Mouse (Mus musculus) intestine, postnatal 0 days (tissue): Measurements from ENCODE around the gene Hist1h2bh. TPM values are rescaled to one million over a fixed set of nuclear protein-coding genes. Genes with fewer than 3 reads are reported as not detected.
"Not testable (repeated sequence)": the region's sequence is repeated elsewhere in the genome, so short reads cannot be mapped to it uniquely, and the experiment has no call there.

Source experiments
- ATAC-seq: fragments of 200-750 bp; cut with Nextera tagmentation; 2 replicates; pipeline ENCODE4 v1.8.0; 2017; ENCODE audit warnings: mild to moderate bottlenecking, moderate TSS enrichment, moderate library complexity
- H3K27ac ChIP-seq: fragments of 300-500 bp; sonication (generic); 2 replicates; pipeline ENCODE4 v1.5.1; 2014; ENCODE audit warnings: mild to moderate bottlenecking, low read depth, low read length, moderate library complexity
- H3K27me3 ChIP-seq: fragments of 300-500 bp; sonication (generic); replicated peaks from 2 replicates; pipeline ENCODE4 v1.6.1; 2014; ENCODE audit warnings: low read length, mixed read lengths; ENCODE audit not compliant: control insufficient read depth, insufficient read depth
- H3K36me3 ChIP-seq: fragments of 300-500 bp; sonication (generic); 2 replicates; pipeline ENCODE4 v1.6.1; 2014; ENCODE audit warnings: mild to moderate bottlenecking, moderate library complexity; ENCODE audit not compliant: control insufficient read depth, insufficient read depth
- H3K4me1 ChIP-seq: fragments of 300-500 bp; sonication (generic); replicated peaks from 2 replicates; pipeline ENCODE4 v1.6.1; 2014; ENCODE audit warnings: antibody characterized with exemption, low read length, mixed read lengths; ENCODE audit not compliant: control insufficient read depth, insufficient read depth
- H3K4me2 ChIP-seq: fragments of 300-500 bp; sonication (generic); replicated peaks from 2 replicates; pipeline ENCODE4 v1.6.1; 2014; ENCODE audit warnings: low read depth, mild to moderate bottlenecking, moderate library complexity
- H3K4me3 ChIP-seq: fragments of 300-500 bp; sonication (generic); 2 replicates; pipeline ENCODE4 v1.5.1; 2014; ENCODE audit warnings: low read depth, low read length
- H3K9ac ChIP-seq: fragments of 300-500 bp; sonication (generic); 2 replicates; pipeline ENCODE4 v1.6.1; 2014; ENCODE audit warnings: mild to moderate bottlenecking, low read depth, low read length
- H3K9me3 ChIP-seq: fragments of 300-500 bp; sonication (generic); 2 replicates; pipeline ENCODE4 v1.6.1; 2016; ENCODE audit warnings: mixed run types; ENCODE audit not compliant: control insufficient read depth
- CTCF ChIP-seq: sonication (generic); IDR thresholded peaks from 2 replicates; pipeline ENCODE4 v1.5.1; 2016; ENCODE audit warnings: low read depth, mild to moderate bottlenecking, control low read depth, antibody characterized with exemption, moderate library complexity
- WGBS: fragments of 180-500 bp; shearing (Covaris S2); extraction: QIAGEN DNeasy Blood & Tissue Kit; methylation state at CpG from one replicate; pipeline ENCODE4 v1.1.7; 2014; 5-methylcytosine and 5-hydroxymethylcytosine counted together
- polyA plus RNA-seq: library from polyadenylated mRNA; unstranded; fragments of >200 nt; fragmentation: Nextera tagmentation; extraction: Ambion mirVana; gene quantifications from 2 replicates; pipeline ENCODE4 v1.2.1, GENCODE M21; 2015

The Hist1h2bh gene
- polyA plus RNA-seq, 1 experiment from 2014 or later, result 0.23 TPM

- H3K4me1 ChIP-seq, result no peaks in the 10 kb centered on the region
- no peaks in the 10 kb centered on the region for H3K9me3 ChIP-seq
- peak overlapping the region; percentile 76 for H3K27ac ChIP-seq
- H3K27me3 ChIP-seq, result no peaks in the 10 kb centered on the region
- no peaks in the 10 kb centered on the region for H3K36me3 ChIP-seq
- H3K4me2 ChIP-seq, result peak overlapping the region; percentile 64
- no peak for TF ChIP-seq CTCF
- 3% methylated on average over 3 of the region's 3 CpGs for WGBS
- H3K4me3 ChIP-seq, result peak overlapping the region; percentile 38
- no peak for ATAC-seq
- peak overlapping the region; percentile 12; the same call in 1 of the 2 replicates for H3K9ac ChIP-seq
These were observed 7.6 kb upstream of the Hist1h2bh start for GRCm38 (mm10) chr13:23550761-23551145.

- no peak overlapping the region for H3K4me3 ChIP-seq
- no peak overlapping the region for H3K9ac ChIP-seq
- no peak overlapping the region for H3K4me2 ChIP-seq
- H3K4me1 ChIP-seq, result no peaks in the 10 kb centered on the region; the same call in 1 of the 2 replicates
- H3K9me3 ChIP-seq, result no peaks in the 10 kb centered on the region
- no peak overlapping the region for H3K27ac ChIP-seq
- H3K36me3 ChIP-seq, result no peaks in the 10 kb centered on the region
- no peak for ATAC-seq
- TF ChIP-seq CTCF, result no peak
- WGBS, result 71% methylated on average over 5 of the region's 5 CpGs
- no peaks in the 10 kb centered on the region for H3K27me3 ChIP-seq
These were observed 3.5 kb upstream of the Hist1h2bh start for GRCm38 (mm10) chr13:23546694-23547093.

- peak overlapping the region; percentile 78 for H3K4me2 ChIP-seq
- H3K4me1 ChIP-seq, H3K9me3 ChIP-seq, H3K27me3 ChIP-seq, H3K9ac ChIP-seq, ATAC-seq, H3K36me3 ChIP-seq, H3K27ac ChIP-seq: not testable (repeated sequence)
- WGBS, result under 1% methylated on average over 11 of the region's 14 CpGs
- peak overlapping the region; percentile 36 for H3K4me3 ChIP-seq
These were observed 1.6 kb upstream of the Hist1h2bh start for GRCm38 (mm10) chr13:23544787-23545120.

GRCm38 (mm10) chr13:23543965-23544786, 984 bp upstream of the Hist1h2bh start, which contains the start of gene Hist1h3f:
Gene Hist1h3f, plus strand, starts transcription at chr13:23544052.
- peak; percentile 91 for ATAC-seq
- Histone ChIP-seq H3K4me2 (peak within 1 kb of the TSS; percentile 78), H3K4me3 (peak within 1 kb of the TSS; percentile 36), H3K9ac (peak within 1 kb of the TSS; percentile 40), H3K27ac (peak within 1 kb of the TSS; percentile 73), H3K36me3 (no peaks in the 10 kb centered on the region), H3K9me3 (no peaks in the 10 kb centered on the region), H3K27me3 (no peaks in the 10 kb centered on the region), H3K4me1 (no peaks in the 10 kb centered on the region; the same call in 1 of the 2 replicates)
- WGBS, result 1% methylated on average over 22 of the region's 45 CpGs
- TF ChIP-seq CTCF, result no peak

- not testable (repeated sequence) for H3K9me3 ChIP-seq, H3K27me3 ChIP-seq, H3K4me1 ChIP-seq, ATAC-seq, H3K36me3 ChIP-seq
- Histone ChIP-seq H3K27ac (peak overlapping the region; percentile 64; the same call in 1 of the 2 replicates), H3K9ac (peak overlapping the region; percentile 40; the same call in 1 of the 2 replicates), H3K4me3 (peak overlapping the region; percentile 36), H3K4me2 (peak overlapping the region; percentile 78)
- WGBS, result 9% methylated on average over 3 of the region's 3 CpGs
These were observed 789 bp downstream of the Hist1h2bh start for GRCm38 (mm10) chr13:23542225-23542980.

GRCm38 (mm10) chr13:23541497-23541896, 1.7 kb downstream of the Hist1h2bh start:
- no peak for ATAC-seq
- Histone ChIP-seq H3K27ac (no peak overlapping the region), H3K4me1 (no peaks in the 10 kb centered on the region; the same call in none of the 2 replicates), H3K36me3 (no peaks in the 10 kb centered on the region), H3K4me2 (no peak overlapping the region), H3K9me3 (no peaks in the 10 kb centered on the region), H3K27me3 (no peaks in the 10 kb centered on the region), H3K4me3 (no peak overlapping the region), H3K9ac (no peak overlapping the region)
- 81% methylated on average over 3 of the region's 3 CpGs for WGBS
- TF ChIP-seq CTCF, result no peak

- not testable (repeated sequence) for H3K9ac ChIP-seq, H3K4me1 ChIP-seq, H3K4me2 ChIP-seq, H3K9me3 ChIP-seq, H3K27ac ChIP-seq, H3K4me3 ChIP-seq, ATAC-seq, H3K36me3 ChIP-seq, H3K27me3 ChIP-seq
- 76% methylated on average over 1 of the region's 1 CpGs for WGBS
These were observed 3.4 kb downstream of the Hist1h2bh start for GRCm38 (mm10) chr13:23539821-23540220.
